Mouse (Mus musculus) hindbrain, postnatal 0 days (tissue): ENCODE data around the gene Tmem91. TPM values are rescaled to one million over a fixed set of nuclear protein-coding genes. Genes with fewer than 3 reads are reported as not detected.
A peak's percentile ranks its signal among the peaks of the same experiment; 100 is the strongest.

Experiments used
- ATAC-seq: fragments of 200-750 bp; cut with Nextera tagmentation; 2 replicates; pipeline ENCODE4 v1.8.0; 2017; ENCODE audit warnings: mild to moderate bottlenecking, moderate TSS enrichment, moderate library complexity
- DNase-seq: peaks from one replicate; pipeline ENCODE4 v3.0.0-alpha.2; 2015; ENCODE audit warnings: low spot score
- H3K27ac ChIP-seq: fragments of 300-500 bp; sonication (generic); 2 replicates; pipeline ENCODE4 v1.5.1; 2014; ENCODE audit warnings: mild to moderate bottlenecking
- H3K27me3 ChIP-seq: fragments of 300-500 bp; sonication (generic); 2 replicates; pipeline ENCODE4 v1.6.1; 2014; ENCODE audit warnings: low read length, mixed read lengths; ENCODE audit not compliant: insufficient read depth
- H3K36me3 ChIP-seq: fragments of 300-500 bp; sonication (generic); 2 replicates; pipeline ENCODE4 v1.6.1; 2014; ENCODE audit warnings: low read length, mixed read lengths; ENCODE audit not compliant: insufficient read depth
- H3K4me1 ChIP-seq: fragments of 300-500 bp; sonication (generic); 2 replicates; pipeline ENCODE4 v1.6.1; 2014; ENCODE audit warnings: antibody characterized with exemption, low read length, mixed read lengths; ENCODE audit not compliant: insufficient read depth
- H3K4me2 ChIP-seq: fragments of 300-500 bp; sonication (generic); 2 replicates; pipeline ENCODE4 v1.6.1; 2014; ENCODE audit warnings: low read depth, mild to moderate bottlenecking, low read length, moderate library complexity, mixed read lengths
- H3K4me3 ChIP-seq: fragments of 300-500 bp; sonication (generic); 2 replicates; pipeline ENCODE4 v1.5.1; 2014; ENCODE audit warnings: low read length
- H3K9ac ChIP-seq: fragments of 300-500 bp; sonication (generic); replicated peaks from 2 replicates; pipeline ENCODE4 v1.6.1; 2014; ENCODE audit warnings: mild to moderate bottlenecking, low read length, moderate library complexity, mixed read lengths
- H3K9me3 ChIP-seq: fragments of 300-500 bp; sonication (generic); 2 replicates; pipeline ENCODE4 v1.6.1; 2016; ENCODE audit warnings: low read length, mixed read lengths
- CTCF ChIP-seq: IDR thresholded peaks from 2 replicates; pipeline ENCODE4 v1.5.1; 2016; ENCODE audit warnings: antibody characterized with exemption, control low read depth, low read depth
- WGBS: fragments of 180-500 bp; shearing (Covaris S2); extraction: QIAGEN DNeasy Blood & Tissue Kit; methylation state at CpG from one replicate; pipeline ENCODE4 v1.1.7; 2014; 5-methylcytosine and 5-hydroxymethylcytosine counted together
- polyA plus RNA-seq: library from polyadenylated mRNA; unstranded; fragments of >200 nt; fragmentation: Nextera tagmentation; extraction: Ambion mirVana; gene quantifications from 2 replicates; pipeline ENCODE4 v1.2.1, GENCODE M21; 2015
- total RNA-seq: library from RNA; depleted of rRNA; stranded (reverse); fragments of >200 nt; gene quantifications from 2 replicates; pipeline ENCODE4 v1.2.3, GENCODE M21; 2014

The Tmem91 gene
- total and polyA plus RNA-seq, 2 experiments from 2014 or later: 62.1 to 185 TPM

DNA sequence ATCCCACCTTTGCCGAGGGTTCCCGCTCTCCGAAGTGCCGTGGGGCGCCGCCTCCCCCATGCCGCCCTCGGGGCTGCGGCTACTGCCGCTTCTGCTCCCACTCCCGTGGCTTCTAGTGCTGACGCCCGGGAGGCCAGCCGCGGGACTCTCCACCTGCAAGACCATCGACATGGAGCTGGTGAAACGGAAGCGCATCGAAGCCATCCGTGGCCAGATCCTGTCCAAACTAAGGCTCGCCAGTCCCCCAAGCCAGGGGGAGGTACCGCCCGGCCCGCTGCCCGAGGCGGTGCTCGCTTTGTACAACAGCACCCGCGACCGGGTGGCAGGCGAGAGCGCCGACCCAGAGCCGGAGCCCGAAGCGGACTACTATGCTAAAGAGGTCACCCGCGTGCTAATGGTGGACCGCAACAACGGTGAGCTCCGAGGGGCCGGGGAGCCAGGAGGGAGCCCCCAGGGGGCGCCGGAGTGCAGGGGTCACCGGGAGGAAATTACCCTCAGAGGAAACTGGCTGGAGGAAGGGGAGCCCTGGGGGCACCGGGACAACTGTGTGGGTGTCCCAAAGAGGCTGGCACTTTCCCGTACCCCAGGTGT lies 12.9 kb upstream of the Tmem91 start:
- Histone ChIP-seq H3K9me3 (no peaks in the 10 kb centered on the region), H3K4me2 (peak overlapping the region; percentile 86), H3K36me3 (no peaks in the 10 kb centered on the region), H3K27me3 (peaks cover 38% of the 10 kb centered on the region), H3K4me1 (peaks cover 11% of the 10 kb centered on the region; the same call in 1 of the 2 replicates), H3K9ac (peak overlapping the region; percentile 31; the same call in 1 of the 2 replicates), H3K4me3 (peak overlapping the region; percentile 45), H3K27ac (no peak overlapping the region)
- WGBS: under 1% methylated on average over 47 of the region's 47 CpGs
- peak; percentile 9; the same call in 1 of the 2 replicates for TF ChIP-seq CTCF
- no peak for ATAC-seq
- peak; percentile 3 for DNase-seq

DNA sequence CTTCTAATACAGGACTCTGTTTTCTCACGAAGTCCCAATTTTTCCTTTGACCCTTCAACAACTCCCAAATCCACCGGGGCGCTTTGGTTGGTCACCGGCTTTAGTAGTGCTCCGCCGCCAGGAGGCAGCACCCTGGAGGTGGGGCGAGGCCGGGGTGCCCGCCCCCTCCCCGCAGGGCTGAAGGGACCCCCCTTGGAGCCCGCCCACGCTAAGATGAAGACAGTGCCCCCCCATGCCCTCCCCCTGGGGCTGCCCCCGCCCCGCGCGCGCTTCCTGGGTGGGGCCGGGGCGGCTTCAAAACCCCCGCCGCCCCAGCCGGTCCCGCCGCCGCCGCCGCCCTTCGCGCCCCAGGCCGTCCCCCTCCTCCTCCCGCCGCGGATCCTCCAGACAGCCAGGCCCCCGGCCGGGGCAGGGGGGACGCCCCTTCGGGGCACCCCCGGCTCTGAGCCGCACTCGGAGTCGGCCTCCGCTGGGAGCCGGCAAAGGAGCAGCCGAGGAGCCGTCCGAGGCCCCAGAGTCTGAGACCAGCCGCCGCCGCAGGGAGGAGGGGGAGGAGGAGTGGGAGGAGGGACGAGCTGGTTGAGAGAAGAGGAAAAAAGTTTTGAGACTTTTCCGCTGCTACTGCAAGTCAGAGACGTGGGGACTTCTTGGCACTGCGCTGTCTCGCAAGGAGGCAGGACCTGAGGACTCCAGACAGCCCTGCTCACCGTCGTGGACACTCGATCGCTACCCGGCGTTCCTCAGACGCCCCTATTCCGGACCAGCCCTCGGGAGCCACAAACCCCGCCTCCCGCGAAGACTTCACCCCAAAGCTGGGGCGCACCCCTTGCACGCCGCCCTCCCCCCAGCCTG lies 11.9 kb upstream of the Tmem91 start, which contains the start of gene Tgfb1:
TSS of gene Tgfb1 (plus strand) at position 323 of the 852 bp plus-strand sequence.
- Histone ChIP-seq H3K27me3 (peaks cover 38% of the 10 kb centered on the region), H3K36me3 (no peaks in the 10 kb centered on the region), H3K4me1 (peaks cover 11% of the 10 kb centered on the region; the same call in 1 of the 2 replicates), H3K9ac (peak within 1 kb of the TSS; percentile 44), H3K27ac (no peak within 1 kb of the TSS), H3K9me3 (no peaks in the 10 kb centered on the region), H3K4me3 (peak within 1 kb of the TSS; percentile 45), H3K4me2 (peak within 1 kb of the TSS; percentile 86)
- ATAC-seq (0 out of 2 replicates have a peak, but pooled peaks have one; percentile 13), DNase-seq (peak; percentile 40)
- peak; percentile 47 for TF ChIP-seq CTCF
- 1% methylated on average over 45 of the region's 69 CpGs for WGBS

DNA sequence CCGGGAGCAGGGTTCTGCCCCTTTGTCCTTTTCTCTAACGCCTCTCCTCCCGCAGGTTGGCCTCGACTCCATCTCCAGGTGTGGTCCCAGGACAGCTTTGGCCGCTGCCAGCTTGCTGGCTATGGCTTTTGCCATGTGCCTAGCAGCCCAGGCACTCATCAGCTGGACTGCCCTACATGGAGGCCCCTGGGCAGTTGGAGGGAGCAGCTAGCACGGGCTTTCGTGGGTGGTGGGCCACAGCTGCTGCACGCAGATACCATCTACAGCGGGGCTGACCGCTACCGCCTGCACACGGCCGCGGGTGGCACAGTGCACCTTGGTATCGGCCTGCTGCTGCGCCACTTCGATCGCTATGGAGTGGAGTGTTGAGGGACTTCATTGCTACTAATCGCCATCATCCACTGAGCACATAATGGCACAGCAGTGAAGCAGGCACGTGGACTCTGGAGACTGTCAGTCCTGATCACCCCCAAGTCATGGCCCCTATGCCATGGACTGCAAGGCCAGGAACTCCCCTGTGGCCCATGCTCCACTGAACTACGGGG lies 11.0 kb upstream of the Tmem91 start:
- 74% methylated on average over 21 of the region's 21 CpGs for WGBS
- ATAC-seq: no peak
- Histone ChIP-seq H3K4me2 (no peak overlapping the region; the same call in 1 of the 2 replicates), H3K27ac (no peak overlapping the region), H3K9me3 (no peaks in the 10 kb centered on the region), H3K27me3 (peaks cover 38% of the 10 kb centered on the region), H3K36me3 (no peaks in the 10 kb centered on the region), H3K9ac (no peak overlapping the region), H3K4me3 (peak overlapping the region; percentile 45; the same call in 1 of the 2 replicates), H3K4me1 (peaks cover 11% of the 10 kb centered on the region; the same call in 1 of the 2 replicates)
- DNase-seq: no peak
- TF ChIP-seq CTCF: no peak

DNA sequence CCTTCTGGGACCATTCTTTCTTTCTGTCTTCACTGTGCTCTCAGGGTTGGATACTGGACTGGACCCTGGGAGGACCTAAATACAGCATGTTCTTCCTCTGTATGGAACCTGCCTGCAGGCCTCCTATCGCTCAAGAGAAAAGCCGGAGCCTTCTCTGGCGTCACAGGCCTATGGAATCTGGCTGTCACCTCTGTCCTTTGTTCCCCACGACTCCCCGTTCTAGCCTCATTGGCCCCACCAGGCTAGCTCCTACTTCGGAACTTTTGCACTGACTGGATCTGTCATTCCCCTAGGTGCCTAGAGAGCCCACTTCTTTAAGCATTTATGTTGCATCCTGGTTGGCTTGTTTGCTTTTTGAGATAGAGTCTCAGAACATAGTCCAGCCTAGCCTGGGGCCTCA lies 9.7 kb upstream of the Tmem91 start:
- no peaks in the 10 kb centered on the region for H3K9me3 ChIP-seq
- peaks cover 31% of the 10 kb centered on the region for H3K27me3 ChIP-seq
- DNase-seq (no peak), ATAC-seq (no peak)
- WGBS: 85% methylated on average over 6 of the region's 6 CpGs
- no peak for TF ChIP-seq CTCF
- no peak overlapping the region for H3K9ac ChIP-seq
- H3K4me1 ChIP-seq: peaks cover 11% of the 10 kb centered on the region; the same call in 1 of the 2 replicates
- H3K27ac ChIP-seq: no peak overlapping the region
- no peak overlapping the region for H3K4me3 ChIP-seq
- no peak overlapping the region for H3K4me2 ChIP-seq
- H3K36me3 ChIP-seq: no peaks in the 10 kb centered on the region

- no peak for DNase-seq
- no peak for ATAC-seq
- Histone ChIP-seq H3K4me2 (no peak overlapping the region), H3K4me3 (no peak overlapping the region), H3K27me3 (peaks cover 22% of the 10 kb centered on the region), H3K36me3 (no peaks in the 10 kb centered on the region), H3K27ac (no peak overlapping the region), H3K4me1 (peaks cover 11% of the 10 kb centered on the region; the same call in 1 of the 2 replicates), H3K9ac (no peak overlapping the region), H3K9me3 (no peaks in the 10 kb centered on the region)
- no peak for TF ChIP-seq CTCF
- 77% methylated on average over 7 of the region's 7 CpGs for WGBS
These were observed 8.7 kb upstream of the Tmem91 start for GRCm38 (mm10) chr7:25683474-25684180.
